Mouse (Mus musculus): ENCODE measurements around the gene Myo1c. TPM values are rescaled to one million over a fixed set of nuclear protein-coding genes. Genes with fewer than 3 reads are reported as not detected.

Myo1c gene
- polyA plus RNA-seq, 1 experiment = 28.7 TPM

GRCm38 (mm10) chr11:75658996-75659750, 8.9 kb downstream of the Myo1c start:
- TF ChIP-seq POLR2A (IDR thresholded peaks at IDR 0.05; ENCODE audit: low read depth, low read length) (no peak), CTCF (IDR thresholded peaks at IDR 0.05; ENCODE audit: extremely low read depth, insufficient read length, insufficient replicate concordance, low read depth, low read length) (no peak)
- peaks cover 36% of the 10 kb centered on the region for H3K36me3 ChIP-seq (ENCODE audit: control insufficient read depth, insufficient read depth, low read length)

DNA sequence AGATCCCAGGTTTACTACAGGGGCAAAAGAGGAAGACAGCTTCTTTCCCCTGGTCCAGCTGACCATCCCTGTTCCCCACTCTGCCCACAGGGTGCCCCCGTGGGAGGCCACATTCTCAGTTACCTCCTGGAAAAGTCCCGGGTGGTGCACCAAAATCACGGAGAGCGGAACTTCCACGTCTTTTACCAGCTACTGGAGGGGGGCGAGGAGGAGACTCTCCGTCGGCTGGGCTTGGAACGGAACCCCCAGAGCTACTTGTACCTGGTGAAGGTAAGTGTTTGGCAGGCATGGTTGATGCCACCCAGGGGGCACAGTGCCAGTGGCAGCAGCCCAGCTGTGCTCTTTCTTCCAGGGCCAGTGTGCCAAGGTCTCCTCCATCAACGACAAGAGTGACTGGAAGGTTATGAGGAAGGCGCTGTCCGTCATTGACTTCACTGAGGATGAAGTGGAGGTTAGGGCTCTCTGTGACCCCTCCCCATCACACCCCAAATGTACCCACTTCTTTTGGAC, 9.8 kb downstream of the Myo1c start:
- no peak overlapping the region for H3K27ac ChIP-seq (ENCODE audit: insufficient read depth, low read depth, low read length)
- peaks cover 11% of the 10 kb centered on the region for H3K4me1 ChIP-seq (ENCODE audit: control insufficient read depth, insufficient read depth, insufficient read length, low read length)
- 92% methylated on average over 12 of the region's 12 CpGs for WGBS
- TF ChIP-seq POLR2A (IDR thresholded peaks at IDR 0.05; ENCODE audit: low read depth, low read length) = no peak
- H3K4me3 ChIP-seq (ENCODE audit: low read depth, low read length) = no peak overlapping the region
- H3K36me3 ChIP-seq (ENCODE audit: control insufficient read depth, insufficient read depth, low read length) = peaks cover 38% of the 10 kb centered on the region
- no peaks in the 10 kb centered on the region for H3K27me3 ChIP-seq (ENCODE audit: control insufficient read depth, insufficient read depth, low read length)

More at GRCm38 (mm10) chr11:75658996-75659750, 8.9 kb downstream of the Myo1c start:
- no peak overlapping the region for H3K27ac ChIP-seq (ENCODE audit: insufficient read depth, low read depth, low read length)
- H3K4me1 ChIP-seq (ENCODE audit: control insufficient read depth, insufficient read depth, insufficient read length, low read length) = peaks cover 21% of the 10 kb centered on the region
- no peaks in the 10 kb centered on the region for H3K27me3 ChIP-seq (ENCODE audit: control insufficient read depth, insufficient read depth, low read length)
- no peak overlapping the region for H3K4me3 ChIP-seq (ENCODE audit: low read depth, low read length)
- 82% methylated on average over 14 of the region's 14 CpGs for WGBS

GRCm38 (mm10) chr11:75660941-75661800, 10.9 kb downstream of the Myo1c start:
- Histone ChIP-seq H3K4me3 (ENCODE audit: low read depth, low read length) (no peak overlapping the region), H3K27ac (ENCODE audit: insufficient read depth, low read depth, low read length) (no peak overlapping the region), H3K4me1 (ENCODE audit: control insufficient read depth, insufficient read depth, insufficient read length, low read length) (peaks cover 8% of the 10 kb centered on the region; the same call in 1 of the 2 replicates), H3K27me3 (ENCODE audit: control insufficient read depth, insufficient read depth, low read length) (no peaks in the 10 kb centered on the region), H3K36me3 (ENCODE audit: control insufficient read depth, insufficient read depth, low read length) (peaks cover 48% of the 10 kb centered on the region)
- TF ChIP-seq POLR2A (IDR thresholded peaks at IDR 0.05; ENCODE audit: low read depth, low read length) (no peak), CTCF (IDR thresholded peaks at IDR 0.05; ENCODE audit: extremely low read depth, insufficient read length, insufficient replicate concordance, low read depth, low read length) (no peak)
- WGBS = 92% methylated on average over 21 of the region's 21 CpGs

- TF ChIP-seq POLR2A (IDR thresholded peaks at IDR 0.05; ENCODE audit: low read depth, low read length) = no peak
- TF ChIP-seq CTCF (IDR thresholded peaks at IDR 0.05; ENCODE audit: extremely low read depth, insufficient read length, insufficient replicate concordance, low read depth, low read length) = no peak
- Histone ChIP-seq H3K36me3 (ENCODE audit: control insufficient read depth, insufficient read depth, low read length) (peaks cover 56% of the 10 kb centered on the region), H3K27ac (ENCODE audit: insufficient read depth, low read depth, low read length) (no peak overlapping the region), H3K27me3 (ENCODE audit: control insufficient read depth, insufficient read depth, low read length) (no peaks in the 10 kb centered on the region), H3K4me1 (ENCODE audit: control insufficient read depth, insufficient read depth, insufficient read length, low read length) (peaks cover 2% of the 10 kb centered on the region; the same call in 1 of the 2 replicates), H3K4me3 (ENCODE audit: low read depth, low read length) (no peak overlapping the region)
- 90% methylated on average over 7 of the region's 7 CpGs for WGBS
These were observed 11.8 kb downstream of the Myo1c start for GRCm38 (mm10) chr11:75662131-75662530.

DNA sequence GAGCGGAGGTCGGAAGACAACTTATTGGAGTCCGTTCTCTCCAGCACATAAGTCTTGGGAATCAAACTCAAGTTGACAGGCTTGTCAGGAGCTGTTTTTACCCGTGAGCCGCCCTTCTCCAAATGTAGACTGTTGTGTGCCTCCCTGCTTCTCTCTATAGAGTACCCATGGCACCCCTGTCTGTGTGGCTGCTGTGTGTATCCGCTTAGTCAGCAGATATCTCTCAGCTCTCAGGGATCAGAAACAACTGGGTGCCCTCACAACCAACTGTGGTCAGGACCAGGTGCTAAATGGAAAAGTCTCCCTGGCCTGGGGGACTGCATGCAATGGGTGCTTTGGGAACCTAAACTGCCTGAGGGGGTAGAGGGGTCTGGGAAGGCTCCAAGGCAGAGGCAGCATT, 16.0 kb downstream of the Myo1c start:
- TF ChIP-seq POLR2A (IDR thresholded peaks at IDR 0.05; ENCODE audit: low read depth, low read length) (no peak), CTCF (IDR thresholded peaks at IDR 0.05; ENCODE audit: extremely low read depth, insufficient read length, insufficient replicate concordance, low read depth, low read length) (no peak)
- H3K4me3 ChIP-seq (ENCODE audit: low read depth, low read length) = no peak overlapping the region
- H3K36me3 ChIP-seq (ENCODE audit: control insufficient read depth, insufficient read depth, low read length) = peaks cover 69% of the 10 kb centered on the region
- H3K4me1 ChIP-seq (ENCODE audit: control insufficient read depth, insufficient read depth, insufficient read length, low read length) = no peaks in the 10 kb centered on the region
- 92% methylated on average over 6 of the region's 6 CpGs for WGBS
- no peak overlapping the region for H3K27ac ChIP-seq (ENCODE audit: insufficient read depth, low read depth, low read length)
- no peaks in the 10 kb centered on the region for H3K27me3 ChIP-seq (ENCODE audit: control insufficient read depth, insufficient read depth, low read length)

GRCm38 (mm10) chr11:75668621-75669020, 18.3 kb downstream of the Myo1c start:
- TF ChIP-seq CTCF (IDR thresholded peaks at IDR 0.05; ENCODE audit: extremely low read depth, insufficient read length, insufficient replicate concordance, low read depth, low read length) (no peak), POLR2A (IDR thresholded peaks at IDR 0.05; ENCODE audit: low read depth, low read length) (no peak)
- WGBS = 82% methylated on average over 3 of the region's 3 CpGs
- H3K27ac ChIP-seq (ENCODE audit: insufficient read depth, low read depth, low read length) = no peak overlapping the region
- H3K4me1 ChIP-seq (ENCODE audit: control insufficient read depth, insufficient read depth, insufficient read length, low read length) = no peaks in the 10 kb centered on the region
- H3K27me3 ChIP-seq (ENCODE audit: control insufficient read depth, insufficient read depth, low read length) = no peaks in the 10 kb centered on the region
- H3K36me3 ChIP-seq (ENCODE audit: control insufficient read depth, insufficient read depth, low read length) = peaks cover 74% of the 10 kb centered on the region
- no peak overlapping the region for H3K4me3 ChIP-seq (ENCODE audit: low read depth, low read length)

Data from small intestine, adult 2 months (tissue).